Mouse (Mus musculus) kidney, adult 2 months (tissue): ENCODE measurements at regions not wholly inside any gene's neighbourhood (a gene's known extent, or its start where the extent isn't known, plus 50 kb on each side); places are given as distances from the start of the nearest gene placed in this dataset.

ENCODE experiments used
- DNase-seq: peaks from one replicate; pipeline ENCODE4 v3.0.0; 2021
- H3K27ac ChIP-seq: fragments of 200-500 bp; 2 replicates; pipeline ENCODE4 v1.5.1; 2012; ENCODE audit warnings: low read depth, low read length, control low read depth, inconsistent platforms; ENCODE audit not compliant: insufficient read depth
- H3K27me3 ChIP-seq: fragments of 200-500 bp; replicated peaks from 2 replicates; pipeline ENCODE4 v1.6.1; 2012; ENCODE audit warnings: mild to moderate bottlenecking, moderate library complexity, low read length, inconsistent platforms; ENCODE audit not compliant: control insufficient read depth, insufficient read depth
- H3K36me3 ChIP-seq: fragments of 200-500 bp; 2 replicates; pipeline ENCODE4 v1.6.1; 2012; ENCODE audit warnings: mild to moderate bottlenecking, moderate library complexity, low read length, inconsistent platforms; ENCODE audit not compliant: control insufficient read depth, insufficient read depth
- H3K4me1 ChIP-seq: fragments of 200-500 bp; 2 replicates; pipeline ENCODE4 v1.6.1; 2011; ENCODE audit warnings: low read length; ENCODE audit not compliant: control insufficient read depth, insufficient read depth
- H3K4me3 ChIP-seq: fragments of 200-500 bp; 2 replicates; pipeline ENCODE4 v1.5.1; 2011; ENCODE audit warnings: mild to moderate bottlenecking, low read depth, low read length, control low read depth; ENCODE audit not compliant: insufficient read depth
- CTCF ChIP-seq: fragments of 200-500 bp; conservative IDR thresholded peaks from 2 replicates; pipeline ENCODE4 v1.5.1; 2011; ENCODE audit warnings: low read depth, mild to moderate bottlenecking, control low read depth, low read length, moderate library complexity, mixed read lengths; ENCODE audit not compliant: insufficient read depth, insufficient read length
- POLR2A ChIP-seq: fragments of 200-500 bp; IDR thresholded peaks from one replicate; pipeline ENCODE4 v1.6.1; 2011; ENCODE audit warnings: low read depth, low read length, control low read depth
- WGBS: fragments of 180-500 bp; shearing (Covaris S2); methylation state at CpG from one replicate; pipeline ENCODE4 v1.1.7; 2018; 5-methylcytosine and 5-hydroxymethylcytosine counted together

DNA sequence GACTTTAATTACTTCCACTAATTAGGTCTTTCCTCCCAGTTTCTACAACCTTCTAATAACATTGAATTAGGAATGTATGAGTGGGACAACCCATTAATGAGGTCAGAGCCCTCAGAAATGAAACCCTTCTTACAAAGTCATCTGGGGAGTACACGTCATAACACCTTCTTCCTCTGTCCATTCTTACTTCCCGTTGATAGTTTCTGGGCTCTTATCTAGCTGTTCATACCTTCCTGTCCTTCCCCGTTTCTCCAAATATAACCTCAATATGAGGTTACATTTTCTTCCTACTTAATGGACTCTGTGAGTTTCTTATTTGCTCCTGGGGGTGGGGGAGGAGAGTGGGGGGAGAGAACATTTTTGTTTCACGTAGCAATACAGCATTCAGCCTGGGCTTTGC lies 85.4 kb upstream of the Hpf1 start:
- Histone ChIP-seq H3K4me1 (no peaks in the 10 kb centered on the region), H3K36me3 (no peaks in the 10 kb centered on the region), H3K27me3 (no peaks in the 10 kb centered on the region), H3K27ac (no peak overlapping the region), H3K4me3 (no peak overlapping the region)
- 65% methylated on average over 4 of the region's 4 CpGs for WGBS
- no peak for TF ChIP-seq CTCF
- TF ChIP-seq POLR2A = no peak
- DNase-seq = no peak

GRCm38 (mm10) chr8:60806772-60807171 lies 83.4 kb upstream of the Hpf1 start:
- Histone ChIP-seq H3K4me3 (no peak overlapping the region), H3K36me3 (no peaks in the 10 kb centered on the region), H3K27ac (no peak overlapping the region), H3K27me3 (no peaks in the 10 kb centered on the region), H3K4me1 (no peaks in the 10 kb centered on the region)
- TF ChIP-seq CTCF (no peak), POLR2A (no peak)
- WGBS = 63% methylated on average over 3 of the region's 3 CpGs
- peak; percentile 8 for DNase-seq

DNA sequence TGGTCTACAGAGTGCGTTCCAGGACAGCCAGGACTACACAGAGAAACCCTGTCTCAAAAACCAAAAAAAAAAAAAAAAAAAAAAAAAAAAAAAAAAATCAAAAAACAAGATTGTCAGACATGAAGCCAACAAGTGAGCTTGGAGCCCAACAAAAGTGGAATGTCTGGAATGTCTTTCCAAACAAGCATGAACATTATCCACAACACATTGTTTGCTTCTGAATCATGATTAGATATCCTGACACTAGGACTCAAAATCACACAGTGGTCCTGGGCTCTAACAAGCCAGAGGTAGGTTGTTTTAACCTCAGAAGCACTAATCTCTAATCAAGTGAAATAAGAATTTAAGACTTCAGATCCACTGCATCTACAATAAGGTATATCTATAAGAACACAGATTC lies 80.4 kb upstream of the Hpf1 start:
- Histone ChIP-seq H3K4me3 (no peak overlapping the region), H3K36me3 (no peaks in the 10 kb centered on the region), H3K4me1 (no peaks in the 10 kb centered on the region), H3K27ac (no peak overlapping the region), H3K27me3 (no peaks in the 10 kb centered on the region)
- 93% methylated on average over 1 of the region's 1 CpGs for WGBS
- no peak for DNase-seq
- TF ChIP-seq CTCF (no peak), POLR2A (no peak)

DNA sequence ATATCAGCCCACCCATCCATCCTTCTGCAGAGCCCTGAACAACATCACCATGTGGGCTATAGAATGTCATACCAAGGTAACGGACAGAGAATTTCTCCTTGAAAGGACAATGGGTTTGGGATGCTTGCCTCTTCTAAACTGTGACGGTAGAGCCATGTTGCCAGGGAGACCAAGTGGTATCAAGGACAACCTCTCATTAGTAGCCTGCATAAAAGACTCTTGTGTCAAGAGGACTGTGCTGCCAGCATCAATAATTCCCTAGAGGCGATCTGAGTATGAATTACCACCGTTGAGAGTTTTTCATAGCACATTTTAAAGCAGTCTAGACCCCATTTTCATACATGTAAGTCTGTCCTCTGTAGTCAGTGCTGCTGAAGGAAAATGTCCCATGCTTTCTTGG lies 79.3 kb upstream of the Hpf1 start:
- Histone ChIP-seq H3K27ac (no peak overlapping the region), H3K36me3 (no peaks in the 10 kb centered on the region), H3K4me1 (no peaks in the 10 kb centered on the region), H3K4me3 (no peak overlapping the region), H3K27me3 (no peaks in the 10 kb centered on the region)
- 81% methylated on average over 4 of the region's 4 CpGs for WGBS
- TF ChIP-seq CTCF (no peak), POLR2A (no peak)
- no peak for DNase-seq

GRCm38 (mm10) chr8:60825676-60826442 lies 64.4 kb upstream of the Hpf1 start:
- H3K4me1 ChIP-seq = no peaks in the 10 kb centered on the region
- H3K4me3 ChIP-seq = no peak overlapping the region
- DNase-seq = no peak
- H3K27me3 ChIP-seq = no peaks in the 10 kb centered on the region
- H3K27ac ChIP-seq = no peak overlapping the region
- H3K36me3 ChIP-seq = no peaks in the 10 kb centered on the region
- 79% methylated on average over 11 of the region's 11 CpGs for WGBS
- TF ChIP-seq CTCF (no peak), POLR2A (no peak)

GRCm38 (mm10) chr8:60827241-60827640 lies 63.0 kb upstream of the Hpf1 start:
- no peaks in the 10 kb centered on the region for H3K4me1 ChIP-seq
- no peak overlapping the region for H3K27ac ChIP-seq
- H3K36me3 ChIP-seq = no peaks in the 10 kb centered on the region
- DNase-seq = no peak
- H3K4me3 ChIP-seq = no peak overlapping the region
- TF ChIP-seq CTCF (no peak), POLR2A (no peak)
- no peaks in the 10 kb centered on the region for H3K27me3 ChIP-seq
- 93% methylated on average over 8 of the region's 8 CpGs for WGBS

DNA sequence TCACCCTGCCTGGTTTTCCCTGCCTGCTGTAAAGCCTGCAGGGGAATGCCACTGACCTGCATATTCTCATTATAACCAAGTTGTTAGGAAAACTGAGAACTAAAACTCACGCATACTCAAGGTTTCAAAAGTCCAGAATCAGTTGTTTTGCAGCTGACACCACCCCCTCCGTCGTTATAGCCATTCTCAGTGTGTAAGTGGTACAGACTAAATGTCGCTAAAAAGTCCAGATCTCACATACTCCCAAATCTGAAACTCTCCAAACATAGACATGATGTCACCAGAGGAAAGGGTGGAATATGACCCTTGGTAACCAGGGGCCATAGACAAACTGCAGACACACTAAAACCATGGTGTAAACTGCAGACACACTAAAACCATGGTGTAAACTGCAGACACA lies 61.1 kb upstream of the Hpf1 start:
- no peak overlapping the region for H3K4me3 ChIP-seq
- H3K27me3 ChIP-seq = no peaks in the 10 kb centered on the region
- DNase-seq = no peak
- WGBS = 84% methylated on average over 4 of the region's 4 CpGs
- no peaks in the 10 kb centered on the region for H3K4me1 ChIP-seq
- no peaks in the 10 kb centered on the region for H3K36me3 ChIP-seq
- TF ChIP-seq POLR2A = no peak
- no peak for TF ChIP-seq CTCF
- H3K27ac ChIP-seq = no peak overlapping the region
